Mouse (Mus musculus) right cerebral cortex, postnatal 36 days (tissue): ENCODE data around the gene Cox17.
A peak's percentile ranks its signal among the peaks of the same experiment; 100 is the strongest.

Experiments
- DNase-seq, 2 experiments: peaks; one replicate each; pipeline ENCODE4 v3.0.0; 2022; ENCODE audit warnings: low spot score in 2 of 2, mixed read lengths in 1 of 2

Gene Cox17

GRCm38 (mm10) chr16:38349881-38350280 lies 3.1 kb downstream of the Cox17 start:
- no peak for DNase-seq

GRCm38 (mm10) chr16:38350361-38350855 lies 3.6 kb downstream of the Cox17 start:
- DNase-seq: no peak

GRCm38 (mm10) chr16:38350939-38351338 lies 4.1 kb downstream of the Cox17 start:
- no peak for DNase-seq

GRCm38 (mm10) chr16:38352031-38352430 lies 5.2 kb downstream of the Cox17 start:
- DNase-seq: no peak

- DNase-seq: no peak
These were observed 6.1 kb downstream of the Cox17 start for GRCm38 (mm10) chr16:38352851-38353250.

- no peak for DNase-seq
These were observed 6.9 kb downstream of the Cox17 start for GRCm38 (mm10) chr16:38353642-38354041.

GRCm38 (mm10) chr16:38354185-38354913 lies 7.6 kb downstream of the Cox17 start:
- DNase-seq: no peak

- no peak for DNase-seq
These were observed 11.5 kb downstream of the Cox17 start for GRCm38 (mm10) chr16:38358256-38358812.

- no peak for DNase-seq
These were observed 12.4 kb downstream of the Cox17 start for GRCm38 (mm10) chr16:38359241-38359640.

GRCm38 (mm10) chr16:38359857-38360256 lies 13.1 kb downstream of the Cox17 start:
- DNase-seq: no peak

GRCm38 (mm10) chr16:38360317-38360716 lies 13.5 kb downstream of the Cox17 start:
- DNase-seq: no peak

- DNase-seq: no peak
These were observed 15.1 kb downstream of the Cox17 start, which contains the start of gene Popdc2 for GRCm38 (mm10) chr16:38361933-38362332. Popdc2 (plus strand) TSS chr16:38362209.

GRCm38 (mm10) chr16:38362493-38363255 lies 15.9 kb downstream of the Cox17 start:
- no peak for DNase-seq

GRCm38 (mm10) chr16:38363256-38363595 lies 16.4 kb downstream of the Cox17 start:
- no peak for DNase-seq

- no peak for DNase-seq
These were observed 16.9 kb downstream of the Cox17 start for GRCm38 (mm10) chr16:38363657-38364056.

GRCm38 (mm10) chr16:38365390-38365789 lies 18.6 kb downstream of the Cox17 start:
- DNase-seq: peak in 1 of 2 experiments; percentile 18

GRCm38 (mm10) chr16:38366231-38366630 lies 19.4 kb downstream of the Cox17 start:
- peak in 1 of 2 experiments; percentile 48 for DNase-seq

GRCm38 (mm10) chr16:38368336-38368735 lies 21.5 kb downstream of the Cox17 start:
- DNase-seq: peak; percentile 80 to 89

- no peak for DNase-seq
These were observed 22.2 kb downstream of the Cox17 start for GRCm38 (mm10) chr16:38369000-38369399.

GRCm38 (mm10) chr16:38369431-38369830 lies 22.6 kb downstream of the Cox17 start:
- DNase-seq: no peak

GRCm38 (mm10) chr16:38369992-38370484 lies 23.2 kb downstream of the Cox17 start:
- DNase-seq: no peak

- DNase-seq: no peak
These were observed 24.0 kb downstream of the Cox17 start for GRCm38 (mm10) chr16:38370633-38371374.
